Mouse (Mus musculus): ENCODE results near the gene Tspan11. TPM values are rescaled to one million over a fixed set of nuclear protein-coding genes. Genes with fewer than 3 reads are reported as not detected.

Gene Tspan11
- polyA plus RNA-seq, 1 experiment from 2014 or later, result 14.3 TPM

GRCm38 (mm10) chr6:127920652-127921051 is 33.3 kb downstream of the Tspan11 start:
- WGBS, result 5% methylated on average over 8 of the region's 8 CpGs
- DNase-seq (ENCODE audit: low spot score) (peak; percentile 90), ATAC-seq (replicated peaks; ENCODE audit: insufficient number of reproducible peaks, low FRiP score, low TSS enrichment, low read depth) (no peak)
- no peak overlapping the region for H3K27ac ChIP-seq (replicated peaks; ENCODE audit: low read depth, low read length)
- no peaks in the 10 kb centered on the region for H3K9me3 ChIP-seq (replicated peaks; ENCODE audit: control insufficient read depth, low read length)
- H3K4me2 ChIP-seq (ENCODE audit: low read depth, low read length), result no peak overlapping the region
- H3K4me3 ChIP-seq (ENCODE audit: low read depth, low read length), result no peak overlapping the region
- H3K9ac ChIP-seq (replicated peaks; ENCODE audit: low read length), result no peak overlapping the region
- H3K27me3 ChIP-seq (ENCODE audit: control insufficient read depth, insufficient read depth, low read length), result no peaks in the 10 kb centered on the region
- H3K4me1 ChIP-seq (ENCODE audit: control insufficient read depth, insufficient read depth, low read length), result no peaks in the 10 kb centered on the region
- H3K36me3 ChIP-seq (replicated peaks; ENCODE audit: control insufficient read depth, insufficient read depth, low read depth, low read length), result no peaks in the 10 kb centered on the region

DNA sequence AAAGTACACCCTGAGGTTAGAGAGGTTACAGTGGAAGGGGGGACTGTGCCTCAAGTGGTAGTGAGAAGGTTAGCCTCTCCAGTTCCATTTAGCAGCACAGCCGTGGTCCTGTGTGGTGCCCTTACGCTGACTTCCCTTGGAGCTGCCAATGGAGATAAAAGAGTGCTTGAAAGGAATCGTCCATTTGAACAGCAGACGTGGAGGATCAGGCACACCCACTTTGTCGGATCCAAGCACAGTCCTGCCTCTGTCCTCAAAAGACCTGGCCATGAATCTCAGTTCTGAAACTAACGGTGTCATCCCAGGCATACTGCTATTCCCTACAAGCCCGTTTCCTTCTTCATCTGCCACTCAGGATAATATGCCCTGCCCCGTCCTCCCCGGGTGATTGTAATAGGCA is 34.6 kb downstream of the Tspan11 start:
- H3K4me3 ChIP-seq (ENCODE audit: low read depth, low read length), result no peak overlapping the region
- no peaks in the 10 kb centered on the region for H3K36me3 ChIP-seq (replicated peaks; ENCODE audit: control insufficient read depth, insufficient read depth, low read depth, low read length)
- H3K4me1 ChIP-seq (ENCODE audit: control insufficient read depth, insufficient read depth, low read length), result no peaks in the 10 kb centered on the region
- H3K27me3 ChIP-seq (ENCODE audit: control insufficient read depth, insufficient read depth, low read length), result no peaks in the 10 kb centered on the region
- H3K4me2 ChIP-seq (ENCODE audit: low read depth, low read length), result no peak overlapping the region
- H3K9me3 ChIP-seq (replicated peaks; ENCODE audit: control insufficient read depth, low read length), result no peaks in the 10 kb centered on the region
- 71% methylated on average over 9 of the region's 9 CpGs for WGBS
- no peak overlapping the region for H3K27ac ChIP-seq (replicated peaks; ENCODE audit: low read depth, low read length)
- no peak overlapping the region for H3K9ac ChIP-seq (replicated peaks; ENCODE audit: low read length)
- ATAC-seq (replicated peaks; ENCODE audit: insufficient number of reproducible peaks, low FRiP score, low TSS enrichment, low read depth) (no peak), DNase-seq (ENCODE audit: low spot score) (no peak)

GRCm38 (mm10) chr6:127923296-127923695 is 35.9 kb downstream of the Tspan11 start:
- Histone ChIP-seq H3K4me2 (ENCODE audit: low read depth, low read length) (no peak overlapping the region), H3K27me3 (ENCODE audit: control insufficient read depth, insufficient read depth, low read length) (no peaks in the 10 kb centered on the region), H3K4me3 (ENCODE audit: low read depth, low read length) (no peak overlapping the region), H3K9ac (replicated peaks; ENCODE audit: low read length) (no peak overlapping the region), H3K36me3 (replicated peaks; ENCODE audit: control insufficient read depth, insufficient read depth, low read depth, low read length) (no peaks in the 10 kb centered on the region), H3K9me3 (replicated peaks; ENCODE audit: control insufficient read depth, low read length) (no peaks in the 10 kb centered on the region), H3K4me1 (ENCODE audit: control insufficient read depth, insufficient read depth, low read length) (no peaks in the 10 kb centered on the region; the same call in 1 of the 2 replicates), H3K27ac (replicated peaks; ENCODE audit: low read depth, low read length) (no peak overlapping the region)
- 91% methylated on average over 9 of the region's 9 CpGs for WGBS
- DNase-seq (ENCODE audit: low spot score) (no peak), ATAC-seq (replicated peaks; ENCODE audit: insufficient number of reproducible peaks, low FRiP score, low TSS enrichment, low read depth) (no peak)

DNA sequence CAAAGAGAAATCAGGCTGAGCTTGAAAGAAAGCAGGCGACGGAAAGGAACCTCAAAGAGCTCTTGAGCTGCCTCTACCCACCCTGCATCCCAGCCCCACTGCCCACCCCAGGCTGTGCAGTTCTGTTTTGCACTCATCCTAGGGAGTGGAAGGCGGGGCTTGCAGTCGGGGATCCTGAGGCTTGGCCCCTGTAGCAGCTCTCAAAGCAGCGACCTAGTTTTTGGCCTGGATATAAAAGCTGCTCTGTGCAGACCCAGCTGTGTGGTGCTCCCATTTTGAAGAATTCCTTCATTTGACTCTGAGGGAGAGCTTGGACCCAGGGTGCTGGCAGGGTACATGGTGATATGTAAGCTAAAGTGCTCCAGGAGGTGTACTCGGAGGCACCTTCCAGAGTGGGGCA is 37.4 kb downstream of the Tspan11 start:
- no peak overlapping the region for H3K27ac ChIP-seq (replicated peaks; ENCODE audit: low read depth, low read length)
- H3K4me2 ChIP-seq (ENCODE audit: low read depth, low read length), result no peak overlapping the region
- no peaks in the 10 kb centered on the region for H3K27me3 ChIP-seq (ENCODE audit: control insufficient read depth, insufficient read depth, low read length)
- 79% methylated on average over 6 of the region's 6 CpGs for WGBS
- ATAC-seq (replicated peaks; ENCODE audit: insufficient number of reproducible peaks, low FRiP score, low TSS enrichment, low read depth) (no peak), DNase-seq (ENCODE audit: low spot score) (no peak)
- H3K36me3 ChIP-seq (replicated peaks; ENCODE audit: control insufficient read depth, insufficient read depth, low read depth, low read length), result no peaks in the 10 kb centered on the region
- H3K4me3 ChIP-seq (ENCODE audit: low read depth, low read length), result no peak overlapping the region
- H3K9me3 ChIP-seq (replicated peaks; ENCODE audit: control insufficient read depth, low read length), result no peaks in the 10 kb centered on the region
- no peak overlapping the region for H3K9ac ChIP-seq (replicated peaks; ENCODE audit: low read length)
- H3K4me1 ChIP-seq (ENCODE audit: control insufficient read depth, insufficient read depth, low read length), result no peaks in the 10 kb centered on the region; the same call in 1 of the 2 replicates

GRCm38 (mm10) chr6:127925915-127926314 is 38.5 kb downstream of the Tspan11 start:
- no peak overlapping the region for H3K9ac ChIP-seq (replicated peaks; ENCODE audit: low read length)
- H3K36me3 ChIP-seq (replicated peaks; ENCODE audit: control insufficient read depth, insufficient read depth, low read depth, low read length), result no peaks in the 10 kb centered on the region
- no peaks in the 10 kb centered on the region for H3K9me3 ChIP-seq (replicated peaks; ENCODE audit: control insufficient read depth, low read length)
- H3K27me3 ChIP-seq (ENCODE audit: control insufficient read depth, insufficient read depth, low read length), result no peaks in the 10 kb centered on the region
- H3K27ac ChIP-seq (replicated peaks; ENCODE audit: low read depth, low read length), result no peak overlapping the region
- H3K4me3 ChIP-seq (ENCODE audit: low read depth, low read length), result no peak overlapping the region
- 66% methylated on average over 9 of the region's 9 CpGs for WGBS
- DNase-seq (ENCODE audit: low spot score), result no peak
- no peak for ATAC-seq (replicated peaks; ENCODE audit: insufficient number of reproducible peaks, low FRiP score, low TSS enrichment, low read depth)
- H3K4me2 ChIP-seq (ENCODE audit: low read depth, low read length), result no peak overlapping the region
- no peaks in the 10 kb centered on the region; the same call in 1 of the 2 replicates for H3K4me1 ChIP-seq (ENCODE audit: control insufficient read depth, insufficient read depth, low read length)

GRCm38 (mm10) chr6:127928682-127929081 is 41.3 kb downstream of the Tspan11 start:
- no peaks in the 10 kb centered on the region for H3K36me3 ChIP-seq (replicated peaks; ENCODE audit: control insufficient read depth, insufficient read depth, low read depth, low read length)
- DNase-seq (ENCODE audit: low spot score), result no peak

GRCm38 (mm10) chr6:127932697-127933096 is 45.3 kb downstream of the Tspan11 start:
- Histone ChIP-seq H3K4me2 (ENCODE audit: low read depth, low read length) (no peak overlapping the region), H3K9me3 (replicated peaks; ENCODE audit: control insufficient read depth, low read length) (no peaks in the 10 kb centered on the region), H3K9ac (replicated peaks; ENCODE audit: low read length) (no peak overlapping the region), H3K27me3 (ENCODE audit: control insufficient read depth, insufficient read depth, low read length) (no peaks in the 10 kb centered on the region), H3K36me3 (replicated peaks; ENCODE audit: control insufficient read depth, insufficient read depth, low read depth, low read length) (no peaks in the 10 kb centered on the region; the same call in 1 of the 2 replicates), H3K4me3 (ENCODE audit: low read depth, low read length) (no peak overlapping the region), H3K4me1 (ENCODE audit: control insufficient read depth, insufficient read depth, low read length) (peaks cover 6% of the 10 kb centered on the region; the same call in 1 of the 2 replicates), H3K27ac (replicated peaks; ENCODE audit: low read depth, low read length) (no peak overlapping the region; the same call in 1 of the 2 replicates)
- peak; percentile 67 for DNase-seq (ENCODE audit: low spot score)
- 30% methylated on average over 5 of the region's 5 CpGs for WGBS
- ATAC-seq (replicated peaks; ENCODE audit: insufficient number of reproducible peaks, low FRiP score, low TSS enrichment, low read depth), result no peak

More at GRCm38 (mm10) chr6:127928682-127929081, 41.3 kb downstream of the Tspan11 start:
- Histone ChIP-seq H3K9me3 (replicated peaks; ENCODE audit: control insufficient read depth, low read length) (no peaks in the 10 kb centered on the region), H3K4me3 (ENCODE audit: low read depth, low read length) (no peak overlapping the region), H3K4me1 (ENCODE audit: control insufficient read depth, insufficient read depth, low read length) (peaks cover 6% of the 10 kb centered on the region; the same call in 1 of the 2 replicates), H3K27me3 (ENCODE audit: control insufficient read depth, insufficient read depth, low read length) (no peaks in the 10 kb centered on the region), H3K9ac (replicated peaks; ENCODE audit: low read length) (no peak overlapping the region), H3K27ac (replicated peaks; ENCODE audit: low read depth, low read length) (no peak overlapping the region), H3K4me2 (ENCODE audit: low read depth, low read length) (no peak overlapping the region)
- 77% methylated on average over 5 of the region's 5 CpGs for WGBS
- no peak for ATAC-seq (replicated peaks; ENCODE audit: insufficient number of reproducible peaks, low FRiP score, low TSS enrichment, low read depth)

DNA sequence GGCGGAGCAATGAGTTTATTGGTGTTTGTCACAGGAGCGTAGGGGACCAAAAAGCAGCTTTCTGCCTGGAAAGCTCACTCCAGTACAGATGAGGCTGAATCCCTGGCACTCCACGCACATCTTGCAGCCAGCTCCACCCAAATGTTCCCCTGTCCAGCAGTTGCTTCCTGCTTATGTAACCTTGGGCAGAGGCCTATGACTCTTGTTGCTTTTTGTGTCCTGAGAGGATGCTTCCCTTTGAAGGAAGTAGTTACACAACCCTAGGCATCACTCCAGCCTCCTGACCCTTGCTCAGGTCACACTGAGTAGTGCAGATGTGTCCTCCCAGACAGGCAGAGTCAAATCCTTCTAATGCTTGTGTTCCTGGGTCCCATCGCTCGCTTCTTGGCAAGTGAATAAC is 46.5 kb downstream of the Tspan11 start:
- Histone ChIP-seq H3K9ac (replicated peaks; ENCODE audit: low read length) (no peak overlapping the region), H3K36me3 (replicated peaks; ENCODE audit: control insufficient read depth, insufficient read depth, low read depth, low read length) (no peaks in the 10 kb centered on the region; the same call in 1 of the 2 replicates), H3K27me3 (ENCODE audit: control insufficient read depth, insufficient read depth, low read length) (no peaks in the 10 kb centered on the region), H3K9me3 (replicated peaks; ENCODE audit: control insufficient read depth, low read length) (no peaks in the 10 kb centered on the region), H3K4me1 (ENCODE audit: control insufficient read depth, insufficient read depth, low read length) (peaks cover 6% of the 10 kb centered on the region; the same call in 1 of the 2 replicates), H3K4me3 (ENCODE audit: low read depth, low read length) (no peak overlapping the region), H3K4me2 (ENCODE audit: low read depth, low read length) (no peak overlapping the region), H3K27ac (replicated peaks; ENCODE audit: low read depth, low read length) (no peak overlapping the region)
- ATAC-seq (replicated peaks; ENCODE audit: insufficient number of reproducible peaks, low FRiP score, low TSS enrichment, low read depth) (no peak), DNase-seq (ENCODE audit: low spot score) (no peak)
- 84% methylated on average over 5 of the region's 5 CpGs for WGBS
